Mouse (Mus musculus): ENCODE data around the gene Mcm2. TPM values are rescaled to one million over a fixed set of nuclear protein-coding genes. Genes with fewer than 3 reads are reported as not detected.
A peak's percentile ranks its signal among the peaks of the same experiment; 100 is the strongest.

Gene Mcm2
- total RNA-seq, 2 experiments from 2014 or later: 4.2 to 5.6 TPM

- intact Hi-C loops (cut with DNase I): loop anchor here (5.0 kb wide), 1 partner anchor 34 kb away; no protein-coding TSS in a partner anchor
- DNase-seq: no peak
These were observed 40.2 kb downstream of the Mcm2 start for GRCm38 (mm10) chr6:88858341-88858740.

DNA sequence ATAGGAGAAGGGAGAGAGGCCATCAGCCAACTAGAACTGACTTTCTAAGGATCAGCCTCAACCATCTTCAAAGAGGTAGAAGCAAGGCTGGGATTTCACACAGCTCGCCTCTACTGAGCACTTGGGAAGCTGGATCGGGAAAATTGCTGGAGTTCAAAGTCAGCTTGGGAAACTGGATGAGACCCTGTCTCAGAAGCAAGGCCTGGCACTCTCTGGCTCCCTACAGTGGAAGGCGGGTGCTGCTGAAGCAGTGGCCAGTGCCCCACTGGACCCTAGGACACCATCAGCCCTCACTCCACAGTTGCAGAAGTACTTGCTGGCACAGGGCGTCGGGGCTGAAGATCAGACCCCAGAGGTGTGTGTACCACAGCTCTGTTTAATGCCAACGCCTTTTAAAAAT, 40.8 kb downstream of the Mcm2 start:
- intact Hi-C loops (cut with DNase I): loop anchor here (5.0 kb wide), 1 partner anchor 34 kb away; no protein-coding TSS in a partner anchor
- DNase-seq: no peak

GRCm38 (mm10) chr6:88857249-88857648, 41.3 kb downstream of the Mcm2 start:
- peak in 1 of 2 experiments; percentile 53 for DNase-seq
- intact Hi-C loops (cut with DNase I): loop anchor here (5.0 kb wide), 1 partner anchor 35 kb away; no protein-coding TSS in a partner anchor

GRCm38 (mm10) chr6:88855636-88856035, 42.9 kb downstream of the Mcm2 start:
- intact Hi-C loops (cut with DNase I): loop anchor here (2.0 to 5.0 kb wide), 2 partner anchors 37 to 303 kb away; no protein-coding TSS in a partner anchor
- peak in 1 of 2 experiments; percentile 44 for DNase-seq

DNA sequence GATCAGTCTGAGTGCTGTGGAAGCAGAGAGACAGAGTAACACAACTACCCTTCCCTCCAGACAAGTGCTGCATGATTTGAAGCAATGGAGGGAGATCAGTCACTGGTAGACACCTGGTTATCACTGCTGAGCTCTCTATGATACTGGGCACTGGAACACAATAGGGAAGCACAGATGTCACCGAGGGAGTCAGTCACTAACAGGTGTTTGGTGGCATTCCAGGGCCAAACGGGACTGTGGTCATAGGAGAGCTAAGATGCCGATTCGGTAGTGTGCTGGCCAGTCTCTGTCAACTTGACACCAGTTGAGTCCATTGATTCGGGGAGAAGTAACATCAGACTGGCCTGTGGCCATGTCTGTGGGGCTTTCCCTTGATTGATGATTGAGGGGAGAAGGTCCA, 44.1 kb downstream of the Mcm2 start:
- no peak for DNase-seq
- intact Hi-C loops (cut with DNase I): loop anchor here (2.0 kb wide), 1 partner anchor 302 kb away; no protein-coding TSS in a partner anchor

DNA sequence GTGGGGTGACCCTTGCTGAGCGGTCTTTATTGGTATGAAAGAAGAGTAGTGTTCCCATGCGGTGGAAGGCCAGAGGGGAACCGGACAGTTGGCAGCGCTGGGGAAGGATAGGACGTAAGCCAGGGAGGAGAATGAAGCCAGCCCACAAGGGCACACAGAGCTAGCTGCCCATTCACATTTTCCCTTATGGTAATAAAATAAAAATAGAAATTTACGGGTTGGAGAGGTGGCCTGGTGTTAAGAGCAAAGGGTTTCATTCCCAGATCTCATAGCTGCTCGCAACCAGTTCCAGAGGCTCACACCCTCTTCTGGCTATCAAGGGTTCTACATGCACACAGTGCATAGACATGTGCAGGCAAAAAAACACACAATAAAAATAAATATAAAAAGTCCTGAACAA, 48.5 kb downstream of the Mcm2 start:
- no peak for DNase-seq

DNA sequence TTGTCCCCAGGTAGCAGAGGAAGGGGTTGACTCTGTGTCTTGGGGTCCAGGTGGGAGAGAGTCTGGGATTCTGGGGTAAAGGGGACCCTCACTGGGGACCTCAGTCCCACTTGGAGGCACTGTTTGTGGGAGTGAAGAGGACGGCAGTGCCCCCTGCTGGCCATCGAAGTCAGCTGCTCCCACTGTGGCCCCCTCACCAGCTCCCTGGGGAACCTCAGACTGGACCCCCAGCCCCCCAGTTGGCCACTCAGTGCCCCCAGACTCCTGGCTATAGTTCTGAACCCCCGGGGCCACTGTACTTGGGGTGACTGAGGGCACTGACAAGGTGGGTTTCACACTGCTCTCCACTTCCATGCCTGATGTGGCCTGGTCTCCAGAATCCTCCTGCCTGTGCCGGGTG, 49.3 kb downstream of the Mcm2 start:
- no peak for DNase-seq

More for the DNA sequence above, 48.5 kb downstream of the Mcm2 start:
- intact Hi-C loops (cut with DNase I): no loop called here

GRCm38 (mm10) chr6:88847571-88847970, 51.0 kb downstream of the Mcm2 start:
- no peak for DNase-seq
- intact Hi-C loops (cut with DNase I): no loop called here

More for the DNA sequence above, 49.3 kb downstream of the Mcm2 start:
- intact Hi-C loops (cut with DNase I): no loop called here

DNA sequence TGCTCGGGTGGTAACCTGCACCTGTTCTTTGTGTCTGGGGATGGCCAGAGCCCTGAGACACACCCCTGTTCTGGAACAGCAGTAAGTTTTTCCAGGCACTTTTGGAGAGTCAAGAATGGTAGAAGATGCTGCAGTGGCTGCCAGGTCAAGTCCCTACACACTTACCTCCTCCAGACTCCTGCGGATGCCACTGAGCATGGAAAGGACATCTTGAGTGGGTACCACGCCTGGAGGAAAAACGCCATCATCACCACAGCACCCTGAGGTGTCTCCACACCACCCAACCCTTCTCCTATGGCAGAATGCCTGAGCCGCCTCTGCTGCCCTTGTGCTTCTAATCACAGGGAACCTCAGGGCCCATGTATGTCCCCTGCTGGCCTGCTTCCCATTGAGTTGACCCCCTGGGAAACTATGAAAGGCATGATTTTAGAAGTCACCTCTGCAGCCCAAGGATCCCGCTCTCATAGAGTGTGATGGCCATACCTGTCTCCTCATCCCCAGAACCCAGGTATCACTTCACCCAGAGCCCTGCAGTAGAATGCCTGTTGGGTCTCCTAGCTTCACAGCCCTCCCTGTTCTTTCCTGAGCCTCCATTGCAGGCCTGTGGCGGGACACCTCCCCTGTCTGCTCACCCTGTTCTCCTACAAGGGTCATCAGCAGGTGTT, 53.5 kb downstream of the Mcm2 start:
- DNase-seq: no peak
- intact Hi-C loops (cut with DNase I): no loop called here

- intact Hi-C loops (cut with DNase I): no loop called here
- DNase-seq: no peak
These were observed 54.5 kb downstream of the Mcm2 start for GRCm38 (mm10) chr6:88843781-88844725.

- DNase-seq: no peak
- intact Hi-C loops (cut with DNase I): no loop called here
These were observed 55.3 kb downstream of the Mcm2 start for GRCm38 (mm10) chr6:88843241-88843640.

DNA sequence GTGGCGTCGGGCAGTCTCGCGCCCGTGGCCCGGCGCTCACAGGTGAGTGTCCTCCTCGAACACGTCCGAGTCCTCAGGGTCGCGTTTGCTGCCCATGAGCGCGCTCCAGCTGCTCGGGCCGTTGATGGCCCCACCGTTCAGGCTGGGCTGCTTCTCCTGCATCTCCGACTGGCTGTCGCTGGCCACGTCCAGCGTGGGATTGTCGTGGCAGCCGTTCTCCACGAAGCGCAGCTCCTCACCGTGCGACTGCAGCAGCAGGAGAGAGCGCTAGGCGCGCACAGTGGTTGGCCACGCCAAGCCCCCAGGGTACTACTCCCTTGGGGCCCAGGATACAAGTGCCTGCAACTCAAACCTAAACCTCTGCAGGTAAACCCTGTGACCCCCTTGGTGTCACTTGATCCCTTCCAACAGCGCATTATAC, 55.8 kb downstream of the Mcm2 start:
- DNase-seq: no peak
- intact Hi-C loops (cut with DNase I): no loop called here

DNA sequence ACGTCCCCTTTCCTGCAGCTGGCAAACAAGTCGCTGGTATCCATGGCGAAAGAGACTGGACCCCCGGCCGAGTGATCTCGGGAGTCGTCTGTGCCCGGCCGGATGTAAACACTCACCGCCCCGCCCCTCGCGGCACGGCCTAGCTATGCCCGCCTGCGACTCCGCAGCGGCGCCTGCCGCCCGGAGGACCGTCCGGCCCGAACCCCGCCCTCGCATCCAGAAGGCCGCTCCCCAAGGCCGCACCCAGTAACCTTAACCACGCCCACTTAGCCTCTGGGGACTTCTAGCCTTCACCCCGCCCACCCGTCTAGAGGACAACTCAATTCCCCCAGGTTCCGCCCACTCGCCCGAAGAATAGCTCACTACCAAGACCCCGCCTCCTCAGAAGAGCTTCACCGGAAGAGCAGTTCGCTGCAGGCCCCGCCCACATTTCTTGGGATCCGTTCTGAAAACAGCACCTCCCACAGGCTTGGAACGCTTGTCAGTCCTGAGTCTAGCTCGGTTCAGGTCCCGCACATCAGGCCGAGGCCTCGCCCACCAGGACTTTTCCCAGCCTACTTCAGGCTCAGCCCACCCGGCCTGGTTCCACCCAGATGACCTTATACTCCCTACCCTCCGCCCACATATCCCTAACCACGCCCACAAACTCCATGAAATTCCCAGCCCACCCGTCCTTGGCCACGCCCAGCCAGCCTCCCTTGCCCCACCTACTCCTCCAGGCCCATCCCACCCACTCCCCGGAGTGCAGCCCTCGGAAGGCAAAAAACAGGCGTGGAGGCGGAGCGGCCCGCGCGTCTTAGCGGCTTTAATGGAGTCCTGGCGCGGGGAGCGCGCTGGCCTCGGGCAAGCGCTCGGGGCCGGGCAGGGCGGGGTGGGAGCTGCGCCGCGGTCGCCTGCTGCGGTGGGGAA, 56.5 kb downstream of the Mcm2 start, which contains the start of gene Abtb1:
Abtb1 (minus strand) TSS at position 204 of the 909 bp plus-strand sequence.
- intact Hi-C loops (cut with DNase I): no loop called here
- peak; percentile 99 for DNase-seq

DNA sequence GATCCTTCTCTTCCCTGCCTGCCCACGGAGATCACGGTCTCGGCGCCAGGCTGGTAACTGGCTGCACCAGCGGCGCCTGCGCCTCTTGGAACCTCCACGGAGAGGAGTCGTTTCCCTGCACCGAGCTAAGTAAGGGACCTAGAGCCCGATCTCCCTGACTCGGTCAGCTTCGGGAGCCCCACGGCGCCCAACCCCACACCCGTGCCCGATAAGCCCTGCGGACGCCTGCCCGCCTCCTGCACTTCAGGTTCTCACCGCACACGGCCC, 57.1 kb downstream of the Mcm2 start:
- no peak for DNase-seq
- intact Hi-C loops (cut with DNase I): no loop called here

DNA sequence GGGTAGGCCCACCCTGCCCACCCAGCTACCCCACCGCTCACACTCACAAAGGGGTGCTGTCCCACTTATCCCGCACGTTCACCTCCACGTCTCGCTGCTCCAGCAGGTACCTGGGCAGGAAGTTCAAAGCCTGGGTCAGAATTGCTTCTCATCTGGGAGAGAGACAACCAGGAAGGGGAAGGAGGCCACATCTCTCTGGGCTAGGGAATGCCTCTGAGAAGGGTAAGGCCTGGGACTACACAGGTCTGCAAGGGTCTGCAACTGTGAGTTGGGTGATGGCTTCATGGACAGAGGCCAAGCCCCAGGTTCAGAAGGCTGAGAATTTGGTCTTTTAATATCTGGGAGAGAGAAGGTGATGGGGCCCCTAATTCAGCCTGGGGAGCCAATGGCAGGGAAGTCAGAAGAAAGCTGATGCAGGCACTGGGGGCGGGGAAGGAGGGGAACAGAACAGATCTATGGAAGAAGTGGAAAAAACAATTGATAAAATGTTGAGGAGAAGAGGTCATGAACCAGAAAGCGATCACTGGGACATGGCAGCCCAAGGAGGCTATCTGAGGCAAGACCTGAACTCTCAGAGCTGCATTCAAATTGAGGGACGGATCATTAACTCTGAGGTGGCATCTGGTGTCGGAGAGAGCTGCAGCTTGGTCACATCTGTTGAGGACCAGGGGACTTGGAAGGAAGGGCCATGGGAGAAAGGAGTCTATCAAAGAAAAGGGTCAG, 57.6 kb downstream of the Mcm2 start:
- intact Hi-C loops (cut with DNase I): no loop called here
- DNase-seq: no peak

- DNase-seq: no peak
- intact Hi-C loops (cut with DNase I): no loop called here
These were observed 58.4 kb downstream of the Mcm2 start for GRCm38 (mm10) chr6:88840211-88840610.

DNA sequence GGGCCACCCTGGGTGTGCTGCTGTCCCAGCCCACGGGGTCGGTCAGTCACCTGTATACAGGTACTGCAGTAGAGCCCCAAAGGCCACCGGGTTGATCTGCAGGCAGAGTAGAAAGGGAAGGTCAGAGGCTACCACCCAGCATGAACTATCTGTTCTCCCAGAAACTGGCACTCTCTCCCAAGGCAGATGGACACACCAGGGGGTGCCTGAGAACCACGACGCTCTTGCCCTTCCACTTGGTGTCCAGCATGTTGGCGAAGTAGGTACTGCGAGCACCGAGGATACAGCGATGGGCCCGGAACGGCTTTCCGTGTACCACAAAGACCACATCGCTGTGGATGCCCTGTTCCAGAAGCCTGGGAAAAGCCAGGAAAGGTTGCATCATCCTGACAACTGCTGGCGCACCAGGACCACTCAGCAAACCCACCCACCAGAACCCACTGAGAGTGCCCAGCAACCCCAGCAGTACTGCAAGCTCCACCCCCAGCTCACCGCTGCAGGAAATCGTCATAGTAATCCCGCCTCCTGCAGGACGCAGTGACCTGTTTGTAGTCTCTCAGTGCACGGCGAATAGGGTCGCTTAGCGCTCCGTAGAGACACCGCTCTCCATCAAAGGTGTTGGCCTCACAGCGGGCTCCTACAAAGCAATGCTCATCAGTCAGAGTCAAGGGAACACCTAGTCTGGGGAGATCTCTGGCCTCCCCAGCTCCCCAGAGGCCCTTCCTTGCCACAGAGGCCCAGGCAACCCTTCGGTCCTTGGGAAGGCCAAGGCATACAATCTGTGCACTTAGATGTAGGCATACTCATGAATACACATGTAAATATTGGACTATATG, 59.2 kb downstream of the Mcm2 start:
- DNase-seq: no peak
- intact Hi-C loops (cut with DNase I): no loop called here

DNA sequence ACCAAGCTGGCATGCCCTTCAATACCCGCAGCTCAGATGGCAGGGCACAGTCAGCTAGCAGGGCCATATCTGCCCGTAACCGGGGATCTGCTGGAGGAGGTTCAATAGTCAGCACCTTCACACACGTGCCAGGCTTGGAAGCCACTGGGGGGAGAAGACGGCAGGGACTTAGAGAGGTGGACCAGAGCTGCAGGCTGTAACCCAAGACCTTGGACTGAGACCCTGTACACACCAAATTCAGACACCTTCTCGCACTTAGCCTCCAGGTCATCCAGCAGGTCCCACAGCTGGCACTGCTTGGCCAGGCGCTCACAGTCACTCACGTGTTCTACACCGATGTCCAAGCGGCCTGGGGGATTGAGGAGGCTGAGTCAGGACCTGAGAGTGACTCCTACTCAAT, 60.0 kb downstream of the Mcm2 start:
- DNase-seq: no peak
- intact Hi-C loops (cut with DNase I): no loop called here

- intact Hi-C loops (cut with DNase I): no loop called here
- DNase-seq: no peak
These were observed 60.6 kb downstream of the Mcm2 start for GRCm38 (mm10) chr6:88837999-88838398.
